In genomic region chr6:100356617-100357399, GRCm38 (mm10) we compare ENCODE assay signal across 16 mouse cellular contexts.
DNase-seq lines count a peak whose midpoint lies in the region; ATAC-seq and TF ChIP-seq lines count a peak whose summit lies in the region.
"Had no signal": no experiment of that assay in that cellular context is flagged by ENCODE, and none has a peak within 500 bp of the region (broad histone marks: within the 10 kb centered on the region; RNA-seq: fewer than 3 reads in every experiment).

No protein-coding gene starts in this region.

- H3K27ac ChIP-seq in liver, embryonic 16.5 days (ENCODE audit: low read length) = peak overlapping the region; percentile 13
- H3K27ac ChIP-seq in stomach, postnatal 0 days (replicated peaks) = no peak overlapping the region
- H3K27ac ChIP-seq in hindbrain, embryonic 16.5 days (ENCODE audit: low read depth, low read length) = no peak overlapping the region
- H3K27ac ChIP-seq: hindbrain, embryonic 10.5 days; midbrain, embryonic 13.5 days; neural tube, embryonic 13.5 days had no signal

- H3K9ac ChIP-seq in liver, embryonic 16.5 days (ENCODE audit: low read depth, low read length) = no peak overlapping the region
- no peak overlapping the region for H3K9ac ChIP-seq in stomach, postnatal 0 days (ENCODE audit: low read length)
- H3K9ac ChIP-seq in hindbrain, embryonic 16.5 days (ENCODE audit: low read depth, low read length) = no peak overlapping the region
- H3K9ac ChIP-seq: lung, embryonic 14.5 days; midbrain, embryonic 13.5 days; neural tube, embryonic 13.5 days had no signal

- WGBS in liver, embryonic 16.5 days (ENCODE audit: insufficient replicate concordance) = 42% methylated on average over 11 of the region's 11 CpGs
- 59% methylated on average over 11 of the region's 11 CpGs for WGBS in stomach, postnatal 0 days
- WGBS in hindbrain, embryonic 16.5 days = 91% methylated on average over 11 of the region's 11 CpGs

- ATAC-seq in granulocyte monocyte progenitor cell, adult 5-6 weeks (replicated peaks; ENCODE audit: poor library complexity, severe bottlenecking) = peak; percentile 94
- peak; percentile 92 for ATAC-seq in liver, embryonic 16.5 days (ENCODE audit: low read depth)
- peak; percentile 75; the same call in 1 of the 2 replicates for ATAC-seq in stomach, postnatal 0 days (ENCODE audit: low FRiP score, low TSS enrichment)
- ATAC-seq in hindbrain, embryonic 16.5 days = no peak
- ATAC-seq: activated CD4-positive, CD25-positive, alpha-beta regulatory T cell, adult 4 months; midbrain, embryonic 13.5 days had no signal

- H3K4me1 ChIP-seq in liver, embryonic 16.5 days (ENCODE audit: control insufficient read depth, low read depth, low read length) = no peaks in the 10 kb centered on the region; the same call in 1 of the 2 replicates
- H3K4me1 ChIP-seq in stomach, postnatal 0 days (replicated peaks; ENCODE audit: control insufficient read depth, insufficient read depth) = no peaks in the 10 kb centered on the region
- H3K4me1 ChIP-seq in hindbrain, embryonic 16.5 days (ENCODE audit: control insufficient read depth, insufficient read depth, low read depth, low read length) = no peaks in the 10 kb centered on the region
- H3K4me1 ChIP-seq: hindbrain, embryonic 10.5 days; midbrain, embryonic 13.5 days; neural tube, embryonic 13.5 days had no signal

- no peaks in the 10 kb centered on the region for H3K9me3 ChIP-seq in liver, embryonic 16.5 days (replicated peaks; ENCODE audit: control insufficient read depth, low read length)
- H3K9me3 ChIP-seq in stomach, postnatal 0 days (ENCODE audit: control insufficient read depth, low read length) = no peaks in the 10 kb centered on the region
- H3K9me3 ChIP-seq in hindbrain, embryonic 16.5 days (ENCODE audit: control insufficient read depth, low read length) = no peaks in the 10 kb centered on the region
- H3K9me3 ChIP-seq: hindbrain, embryonic 10.5 days; midbrain, embryonic 13.5 days; neural tube, embryonic 13.5 days had no signal

- no peak for TF ChIP-seq EP300 in stomach, postnatal 0 days (optimal IDR thresholded peaks at IDR 0.05)

- peak overlapping the region; percentile 11 for H3K4me3 ChIP-seq in liver, embryonic 16.5 days (ENCODE audit: low read depth, low read length)
- H3K4me3 ChIP-seq in stomach, postnatal 0 days (ENCODE audit: low read depth, low read length) = no peak overlapping the region
- H3K4me3 ChIP-seq in hindbrain, embryonic 16.5 days (ENCODE audit: low read length) = no peak overlapping the region
- H3K4me3 ChIP-seq: hindbrain, embryonic 10.5 days; midbrain, embryonic 13.5 days; neural tube, embryonic 13.5 days had no signal

- peak; percentile 26 to 28 for DNase-seq in adrenal gland, postnatal 36 days
- DNase-seq in adrenal gland, postnatal 14 days = no peak
- peak; percentile 34 for DNase-seq in stomach, postnatal 0 days (ENCODE audit: low spot score)
- no peak for DNase-seq in gastrocnemius, postnatal 4 days (ENCODE audit: low spot score in 2 of 2)
- no peak for DNase-seq in right cerebral cortex, postnatal 14 days
- DNase-seq: cerebellum, adult 11-12 months; gastrocnemius, postnatal 36 days; kidney, postnatal 14 days; lung, embryonic 14.5 days had no signal

- H3K27me3 ChIP-seq in liver, embryonic 16.5 days (ENCODE audit: control insufficient read depth, insufficient read depth, low read depth, low read length) = no peaks in the 10 kb centered on the region
- no peaks in the 10 kb centered on the region for H3K27me3 ChIP-seq in stomach, postnatal 0 days (ENCODE audit: control insufficient read depth, insufficient read depth, low read length)
- H3K27me3 ChIP-seq in hindbrain, embryonic 16.5 days (replicated peaks; ENCODE audit: control insufficient read depth, insufficient read depth, low read length) = no peaks in the 10 kb centered on the region
- H3K27me3 ChIP-seq: midbrain, embryonic 13.5 days; neural tube, embryonic 13.5 days had no signal

- TF ChIP-seq CTCF in stomach, postnatal 0 days (IDR thresholded peaks at IDR 0.05; ENCODE audit: low read depth) = no peak

- H3K36me3 ChIP-seq in liver, embryonic 16.5 days (ENCODE audit: control insufficient read depth, insufficient read depth) = no peaks in the 10 kb centered on the region
- no peaks in the 10 kb centered on the region for H3K36me3 ChIP-seq in stomach, postnatal 0 days (ENCODE audit: control insufficient read depth, insufficient read depth, low read length)
- H3K36me3 ChIP-seq in hindbrain, embryonic 16.5 days (ENCODE audit: control insufficient read depth, insufficient read depth, low read length) = no peaks in the 10 kb centered on the region
- H3K36me3 ChIP-seq: hindbrain, embryonic 10.5 days; midbrain, embryonic 13.5 days; neural tube, embryonic 13.5 days had no signal

- H3K4me2 ChIP-seq in liver, embryonic 16.5 days (ENCODE audit: low read depth, low read length) = peak overlapping the region; percentile 17; the same call in 1 of the 2 replicates
- H3K4me2 ChIP-seq in stomach, postnatal 0 days (replicated peaks; ENCODE audit: low read depth) = no peak overlapping the region
- no peak overlapping the region for H3K4me2 ChIP-seq in hindbrain, embryonic 16.5 days (ENCODE audit: low read length)
- H3K4me2 ChIP-seq: lung, embryonic 14.5 days; midbrain, embryonic 13.5 days; neural tube, embryonic 13.5 days had no signal

Comparison
In these comparisons a context has a peak if more than half of its experiments do, and no peak if none do; other contexts are left out.
1. DNase-seq: peak in adrenal gland, postnatal 36 days (2 of 2) and stomach, postnatal 0 days (single experiment); none in adrenal gland, postnatal 14 days (single experiment), gastrocnemius, postnatal 4 days (0 of 2) and right cerebral cortex, postnatal 14 days (single experiment).